Mouse (Mus musculus) gastrocnemius, postnatal 10 days (tissue): ENCODE measurements around the gene Fcrla. TPM values are rescaled to one million over a fixed set of nuclear protein-coding genes. Genes with fewer than 3 reads are reported as not detected.

Experiments used
- DNase-seq: peaks from one replicate; pipeline ENCODE4 v3.0.0; 2021; ENCODE audit warnings: mixed read lengths
- total RNA-seq, 2 experiments: library from RNA; stranded (reverse); gene quantifications; 2 replicates each; pipeline ENCODE4 v1.2.3; 2021

Gene Fcrla
- total RNA-seq, 2 experiments from 2014 or later: 0.28 to 1.8 TPM

- no peak for DNase-seq
Observed at GRCm38 (mm10) chr1:170928467-170928866, 1.1 kb upstream of the Fcrla start.

DNA sequence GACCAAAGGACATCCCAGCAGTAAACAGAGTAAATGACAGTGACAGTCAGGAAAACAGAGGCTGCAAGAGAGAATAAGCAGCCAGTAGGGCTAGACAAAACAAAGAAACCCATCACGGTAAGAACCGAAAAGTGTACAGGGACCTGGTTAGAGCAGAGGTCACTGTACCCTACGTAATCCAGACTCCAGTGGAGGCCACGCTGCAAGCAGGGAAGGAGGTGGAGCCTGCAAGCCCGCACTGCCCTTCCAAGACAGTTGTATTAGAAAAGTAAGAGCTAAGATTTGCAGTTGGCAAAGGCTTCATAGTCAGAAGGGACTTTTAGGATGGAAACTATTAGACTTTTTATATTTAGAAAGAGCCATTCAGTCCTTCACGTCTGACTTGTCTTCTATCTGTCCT lies 442 bp downstream of the Fcrla start:
- no peak for DNase-seq

- DNase-seq: no peak
Observed at GRCm38 (mm10) chr1:170924485-170924884, 2.9 kb downstream of the Fcrla start.

DNA sequence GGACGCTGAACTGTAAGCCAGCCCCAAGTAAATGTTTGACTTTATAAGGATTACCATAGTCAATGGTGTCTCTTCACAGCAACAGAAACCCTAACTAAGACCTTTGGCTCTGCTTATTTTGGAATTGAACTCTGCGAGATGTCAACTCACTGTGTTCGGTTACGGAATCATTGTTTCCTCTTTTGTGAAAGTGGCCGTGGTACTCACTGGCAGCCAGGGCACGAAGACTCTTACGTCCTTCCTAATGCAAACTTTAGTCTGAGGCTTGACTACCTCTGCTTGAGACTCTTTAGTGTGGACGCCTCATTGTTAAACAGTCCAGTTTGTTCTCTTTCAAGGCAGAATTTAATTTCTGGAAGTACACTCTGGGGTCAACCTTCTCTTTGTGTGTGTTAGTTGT lies 8.1 kb downstream of the Fcrla start:
- no peak for DNase-seq

GRCm38 (mm10) chr1:170915657-170916056 lies 11.7 kb downstream of the Fcrla start:
- DNase-seq: no peak

GRCm38 (mm10) chr1:170912891-170913615 lies 14.3 kb downstream of the Fcrla start, which contains the start of gene Fcrlb:
Gene Fcrlb, minus strand, starts transcription at chr1:170912941.
- no peak for DNase-seq

DNA sequence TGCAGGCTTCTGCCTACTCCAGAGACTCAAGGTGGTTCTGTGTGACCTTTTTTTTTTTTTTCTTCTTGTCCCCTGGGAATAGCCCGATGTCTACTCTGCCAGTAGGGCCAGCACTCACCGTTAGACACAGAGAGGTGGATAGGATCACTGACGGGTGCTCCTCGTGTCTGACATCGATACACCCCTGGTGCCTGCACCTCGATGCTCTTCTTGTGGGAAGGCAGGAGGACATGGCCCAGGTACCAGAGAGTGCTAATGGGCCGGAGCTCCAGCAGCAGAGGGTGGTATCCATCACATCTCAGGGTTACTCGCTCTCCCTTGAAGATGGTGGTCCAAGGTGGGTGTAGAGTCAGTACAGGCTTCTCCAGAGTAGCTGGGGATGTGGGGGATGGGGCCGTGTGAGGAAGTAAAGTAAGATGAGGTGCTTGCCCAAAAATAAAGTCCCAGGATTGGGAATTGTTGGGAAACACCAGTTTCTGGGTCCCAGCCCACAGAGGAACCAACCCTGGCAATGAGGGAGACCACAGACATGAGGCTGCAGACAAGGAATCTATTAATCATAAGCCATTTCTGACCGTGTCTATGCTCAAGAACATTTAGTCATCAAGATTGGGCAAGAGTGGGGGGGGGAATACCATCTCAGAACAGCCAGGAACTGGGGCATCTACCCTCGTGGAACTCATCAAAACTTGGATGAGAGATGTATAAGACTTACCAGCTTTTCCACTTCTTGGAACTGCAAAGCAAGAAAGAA lies 15.3 kb downstream of the Fcrla start:
- DNase-seq: no peak

DNA sequence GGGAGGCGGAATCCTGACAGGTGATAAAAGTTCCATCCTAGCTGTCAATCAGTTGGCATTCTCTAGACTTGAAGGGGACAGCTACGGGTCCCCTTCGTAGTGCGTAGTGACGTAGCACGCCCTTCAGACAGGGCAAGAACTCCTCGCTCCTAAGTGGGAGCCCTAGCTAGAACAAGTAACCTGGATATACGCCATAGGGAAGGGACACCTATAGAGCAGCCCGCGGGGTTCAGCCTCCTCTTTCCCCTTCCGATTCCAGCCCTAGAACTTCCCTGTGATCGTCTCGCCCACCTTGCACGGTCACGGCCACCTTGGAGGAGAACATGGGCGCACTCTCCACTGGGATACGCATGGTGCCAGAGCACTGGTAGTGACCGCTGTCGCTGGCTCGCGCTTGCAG lies 19.0 kb downstream of the Fcrla start:
- no peak for DNase-seq

DNA sequence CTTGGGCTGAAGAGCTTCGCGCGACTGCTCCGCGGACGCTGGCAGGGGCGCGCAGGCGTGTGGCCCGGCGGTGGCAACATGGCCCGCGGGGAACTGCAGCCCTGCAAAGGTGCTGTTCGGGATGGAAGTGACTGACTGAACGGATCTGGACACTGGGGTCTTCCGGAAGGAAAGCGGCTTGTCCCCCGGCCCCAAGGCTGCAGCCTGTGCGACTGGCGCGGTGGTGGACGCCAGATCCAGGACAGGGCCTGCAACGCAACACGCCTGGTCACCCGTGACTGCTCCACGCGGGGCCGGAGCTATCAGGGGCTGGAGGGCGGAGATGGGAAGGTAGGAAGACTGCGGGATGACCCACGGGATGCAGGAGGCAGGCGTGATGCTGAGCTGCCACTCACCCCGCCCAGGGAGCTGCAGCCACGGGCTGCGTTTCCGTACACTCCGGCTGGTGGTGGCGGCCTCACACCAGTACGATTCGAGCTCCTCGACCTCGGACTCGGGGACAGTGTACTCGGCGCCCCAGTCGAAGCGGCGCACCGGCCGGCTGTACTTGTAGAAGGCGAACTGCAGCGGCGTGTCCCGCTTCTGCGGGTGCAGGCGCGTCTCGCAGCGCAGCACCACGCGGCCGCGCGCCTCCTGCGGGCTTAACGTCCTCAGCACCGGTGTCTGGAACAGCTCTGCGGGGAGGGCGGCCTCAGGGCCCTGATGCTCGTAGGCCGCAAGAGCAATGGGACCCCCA lies 19.8 kb downstream of the Fcrla start:
- DNase-seq: peak; percentile 27

DNA sequence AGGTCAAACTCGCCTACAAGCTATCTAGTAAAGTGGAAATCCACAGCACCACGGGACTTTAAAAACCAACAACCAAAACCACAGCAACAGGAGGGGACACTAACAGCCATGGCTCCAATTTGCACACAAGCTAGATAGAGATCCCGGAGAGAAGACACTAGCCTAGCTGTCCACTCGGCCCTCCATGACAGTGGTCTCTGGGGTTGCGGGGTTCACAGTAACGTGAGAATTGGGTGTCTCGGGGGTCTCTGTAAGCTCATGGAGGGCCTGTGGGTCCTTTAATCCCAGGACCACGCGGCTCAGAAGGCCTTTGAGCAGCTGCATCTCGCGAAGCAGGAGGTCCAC lies 20.3 kb downstream of the Fcrla start:
- no peak for DNase-seq

GRCm38 (mm10) chr1:170903485-170903884 lies 23.9 kb downstream of the Fcrla start:
- no peak for DNase-seq

DNA sequence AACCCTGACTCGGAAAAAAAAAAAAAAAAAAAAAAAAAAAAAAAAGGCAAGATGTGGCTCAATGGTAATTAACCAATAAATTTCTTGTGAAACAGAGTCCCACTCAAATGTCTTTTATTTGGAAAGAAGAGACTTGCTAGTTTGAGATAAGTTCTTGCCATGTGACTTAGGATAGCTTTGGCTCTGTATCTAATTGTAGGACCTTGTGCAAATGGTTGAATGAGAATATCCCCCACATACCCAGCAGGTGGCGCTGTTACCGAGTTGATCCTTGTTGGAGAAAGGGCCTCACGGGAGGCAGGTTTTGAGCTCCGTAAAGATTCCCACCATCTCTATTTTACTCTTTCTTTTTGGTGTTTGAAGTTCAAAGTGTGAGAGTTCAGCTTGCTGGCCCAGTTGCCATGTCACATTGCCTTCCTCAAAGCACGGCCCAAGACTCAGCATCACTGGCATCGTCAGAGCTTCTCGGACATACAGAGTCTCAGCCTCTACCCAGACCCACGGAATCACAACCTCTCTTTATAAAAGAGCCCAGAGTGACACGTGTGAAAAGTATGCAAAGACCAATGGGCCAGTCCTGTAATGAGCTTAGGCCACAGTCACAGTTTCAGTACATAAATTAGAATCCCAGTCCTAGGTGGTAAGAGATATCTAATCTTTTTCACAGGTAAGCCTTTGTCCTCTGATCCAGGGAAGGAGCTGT lies 25.7 kb downstream of the Fcrla start:
- DNase-seq: peak; percentile 85

DNA sequence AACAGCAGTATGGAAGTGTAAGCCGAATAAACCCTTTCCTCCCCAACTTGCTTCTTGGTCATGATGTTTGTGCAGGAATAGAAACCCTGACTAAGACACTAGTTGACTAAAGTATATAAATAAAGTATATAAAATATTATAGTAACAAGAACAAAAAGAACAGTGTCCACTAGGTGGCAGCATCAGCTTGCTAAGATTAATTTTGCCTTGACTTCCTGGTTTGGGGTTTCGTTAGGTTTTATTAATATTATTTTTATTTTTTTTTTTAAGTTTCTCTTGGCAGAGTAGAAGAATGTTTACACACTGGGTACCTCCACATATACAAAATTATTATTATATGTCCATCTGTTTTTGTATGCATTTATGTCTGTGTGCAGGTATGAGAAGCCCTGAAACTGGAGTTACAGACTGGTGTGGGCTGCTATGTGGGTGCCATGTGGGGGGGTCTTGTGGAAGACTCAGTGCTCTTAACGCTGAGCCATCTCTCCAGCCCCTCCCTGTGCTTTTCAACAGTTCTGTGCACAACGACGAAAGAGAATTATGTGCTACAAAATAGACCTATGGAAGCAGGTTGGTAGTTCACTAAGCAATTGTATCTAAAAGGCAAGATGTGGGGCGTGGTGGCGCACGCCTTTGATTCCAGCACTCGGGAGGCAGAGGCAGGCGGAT lies 26.4 kb downstream of the Fcrla start:
- peak; percentile 42 for DNase-seq

DNA sequence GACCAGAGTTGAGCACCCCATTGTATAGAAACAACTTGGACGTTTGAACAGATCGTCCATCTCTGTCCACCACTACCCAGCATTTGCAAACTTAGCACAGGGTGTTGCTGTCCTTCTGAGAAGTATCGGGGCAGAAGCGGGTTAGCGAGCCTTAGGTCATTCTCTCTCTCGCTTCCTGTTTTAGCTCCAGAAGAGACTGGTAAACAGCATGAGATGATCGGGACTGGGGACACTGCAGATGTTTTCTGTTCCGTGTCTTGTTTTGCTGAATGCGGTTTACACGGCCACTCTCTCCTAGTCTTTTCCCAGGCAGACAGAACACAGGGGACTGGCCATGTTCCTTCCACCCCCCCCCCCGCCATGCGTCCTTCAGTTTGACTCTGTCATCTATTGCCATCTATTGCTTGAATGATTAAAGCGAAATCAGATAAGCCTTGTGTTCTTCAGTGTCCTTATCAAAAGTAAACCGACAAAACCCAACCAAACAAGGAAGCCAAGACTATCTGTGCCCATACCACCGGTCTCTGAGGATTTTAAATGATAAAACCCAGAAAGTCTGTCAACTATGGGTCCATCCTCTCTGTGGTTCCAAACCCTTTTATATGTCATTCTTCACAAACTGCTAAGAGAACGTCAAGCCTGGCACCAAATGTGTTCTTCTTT lies 28.8 kb downstream of the Fcrla start:
- DNase-seq: no peak

- no peak for DNase-seq
Observed at GRCm38 (mm10) chr1:170896651-170897281, 30.6 kb downstream of the Fcrla start.

- DNase-seq: no peak
Observed at GRCm38 (mm10) chr1:170894603-170895602, 32.5 kb downstream of the Fcrla start.

- DNase-seq: no peak
Observed at GRCm38 (mm10) chr1:170892279-170892678, 35.1 kb downstream of the Fcrla start.

DNA sequence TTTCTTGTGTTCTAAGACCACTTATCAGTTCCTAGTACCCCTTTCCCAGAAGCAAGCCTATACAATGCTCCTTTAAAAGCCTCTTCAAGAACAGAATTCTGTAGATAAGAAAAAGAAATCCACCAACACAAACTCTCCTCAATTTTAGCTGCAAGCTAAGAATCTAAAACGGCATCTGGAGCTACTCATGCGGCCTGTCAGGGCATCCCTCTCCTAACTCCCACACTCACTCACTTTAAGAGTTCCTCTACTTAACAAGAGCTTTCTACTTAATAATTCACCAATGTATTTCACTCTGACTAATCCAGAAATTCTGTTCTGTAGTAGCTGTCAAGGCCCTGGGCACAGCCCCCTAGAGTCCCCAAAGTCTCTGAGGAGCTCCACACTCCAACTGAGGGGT lies 35.7 kb downstream of the Fcrla start:
- no peak for DNase-seq

DNA sequence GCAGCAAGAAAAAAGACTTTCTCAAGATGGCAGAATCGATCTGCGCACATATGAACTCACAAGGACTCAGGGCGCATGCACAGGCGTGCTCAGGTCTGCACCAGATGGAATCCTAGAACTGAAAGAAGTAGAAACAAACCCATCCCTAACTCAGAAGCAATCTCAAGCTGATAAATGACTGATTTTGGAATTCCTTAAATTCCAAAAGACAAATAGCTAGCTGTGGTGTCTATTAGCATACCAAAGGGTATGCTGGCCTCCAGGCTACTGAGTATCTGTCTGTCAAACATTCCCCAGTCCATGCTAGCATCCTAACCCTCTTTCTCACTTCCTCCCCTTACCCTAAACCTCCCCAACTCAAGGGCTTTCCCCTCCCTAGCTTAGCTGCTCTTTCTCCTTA lies 38.1 kb downstream of the Fcrla start:
- no peak for DNase-seq

DNA sequence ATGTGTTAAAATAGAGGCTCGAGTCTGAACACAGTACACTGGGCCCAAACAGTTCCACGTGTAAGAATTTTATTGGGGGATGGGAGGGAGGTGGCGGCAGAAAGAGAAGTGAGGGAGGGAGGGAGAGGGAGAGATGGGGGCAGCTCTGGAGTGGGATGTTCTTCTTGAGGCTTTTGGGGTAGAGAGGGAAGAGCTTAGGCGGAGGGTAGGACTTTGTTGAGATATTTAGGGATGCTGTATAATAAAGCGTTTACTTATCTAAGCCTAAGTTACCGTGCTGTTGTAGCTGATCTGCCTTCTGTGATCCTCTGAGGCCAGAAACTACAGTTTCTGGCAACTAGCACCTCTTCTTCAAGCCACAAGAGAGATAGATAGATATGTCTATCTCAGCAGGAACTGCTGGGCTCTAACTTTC lies 41.3 kb downstream of the Fcrla start:
- no peak for DNase-seq
